Mouse (Mus musculus) CH12.LX (cell line): ENCODE results near the gene Catip. TPM values are rescaled to one million over a fixed set of nuclear protein-coding genes. Genes with fewer than 3 reads are reported as not detected.

ENCODE experiments used
- DNase-seq: peaks from one replicate; pipeline ENCODE4 v3.0.0-alpha.2; 2013; ENCODE audit errors: extremely low read depth
- H3K27ac ChIP-seq: 2 replicates; pipeline ENCODE4 v1.5.1; 2012; ENCODE audit warnings: low read depth, mild to moderate bottlenecking, control low read depth, moderate library complexity; ENCODE audit not compliant: insufficient read depth
- H3K27me3 ChIP-seq: replicated peaks from 2 replicates; pipeline ENCODE3; 2012; ENCODE audit warnings: inconsistent platforms
- H3K36me3 ChIP-seq, 2 experiments: replicated peaks in 1 of 2; 2 replicates each; pipeline versions ENCODE3 to v1.6.1; 2012; ENCODE audit warnings: inconsistent platforms in 1 of 2, low read length in 1 of 2, mild to moderate bottlenecking in 1 of 2, mixed read lengths in 1 of 2, moderate library complexity in 1 of 2; ENCODE audit not compliant: control insufficient read depth in 1 of 2, insufficient read depth in 1 of 2
- H3K4me1 ChIP-seq, 2 experiments: 2 replicates each; pipeline ENCODE4 v1.6.1; 2012; ENCODE audit warnings: inconsistent platforms in 1 of 2, moderate library complexity in 1 of 2; ENCODE audit not compliant: insufficient read depth in 2 of 2, control insufficient read depth in 1 of 2
- H3K4me2 ChIP-seq: 2 replicates; pipeline ENCODE4 v1.6.1; 2012; ENCODE audit warnings: low read depth, mild to moderate bottlenecking, control low read depth; ENCODE audit not compliant: poor library complexity, insufficient read depth, severe bottlenecking
- H3K4me3 ChIP-seq, 3 experiments: fragments of 150-350 bp in 1 of 3; sonication (generic) in 1 of 3; replicated peaks in 1 of 3; 2 replicates each; pipeline versions ENCODE3 to v1.5.1; 2011 to 2012; ENCODE audit warnings: low read depth in 2 of 3, low read length in 2 of 3, mild to moderate bottlenecking in 2 of 3, moderate library complexity in 2 of 3, control low read depth in 1 of 3, improper control_type of control experiment in 1 of 3, inconsistent platforms in 1 of 3, mixed read lengths in 1 of 3; ENCODE audit not compliant: poor library complexity in 1 of 3
- H3K79me2 ChIP-seq: replicated peaks from 2 replicates; pipeline ENCODE4 v1.6.1; 2012; ENCODE audit warnings: mild to moderate bottlenecking, moderate library complexity; ENCODE audit not compliant: control insufficient read depth, poor library complexity, insufficient read depth, severe bottlenecking; ENCODE audit errors: extremely low read depth
- H3K9ac ChIP-seq: 2 replicates; pipeline ENCODE4 v1.6.1; 2012; ENCODE audit warnings: low read depth, mild to moderate bottlenecking, control low read depth, moderate library complexity; ENCODE audit not compliant: insufficient read depth
- H3K9me3 ChIP-seq: replicated peaks from 2 replicates; pipeline ENCODE3; 2012; ENCODE audit warnings: low read length, inconsistent platforms, mixed read lengths
- BHLHE40 ChIP-seq: IDR thresholded peaks from 2 replicates; pipeline ENCODE4 v1.6.1; 2011; ENCODE audit warnings: mild to moderate bottlenecking, low read depth, low read length, improper control_type of control experiment
- CTCF ChIP-seq, 2 experiments: IDR thresholded peaks in 1 of 2; conservative IDR thresholded peaks in 1 of 2; 2 replicates each; pipeline ENCODE4 v1.5.1; 2011 to 2012; ENCODE audit warnings: low read depth in 2 of 2, low read length in 2 of 2, improper control_type of control experiment in 1 of 2, inconsistent platforms in 1 of 2, mild to moderate bottlenecking in 1 of 2, moderate library complexity in 1 of 2
- ELF1 ChIP-seq: IDR thresholded peaks from 2 replicates; pipeline ENCODE4 v1.6.1; 2014; ENCODE audit warnings: low read depth, mild to moderate bottlenecking, inconsistent platforms, low read length, improper control_type of control experiment
- EP300 ChIP-seq: IDR thresholded peaks from 2 replicates; pipeline ENCODE4 v1.6.1; 2011; ENCODE audit warnings: low read length, improper control_type of control experiment
- GABPA ChIP-seq: IDR thresholded peaks from 2 replicates; pipeline ENCODE4 v1.6.1; 2012; ENCODE audit warnings: low read depth, low read length, improper control_type of control experiment, inconsistent platforms; ENCODE audit not compliant: insufficient replicate concordance
- HCFC1 ChIP-seq: IDR thresholded peaks from 2 replicates; pipeline ENCODE4 v1.6.1; 2012; ENCODE audit warnings: low read depth, mild to moderate bottlenecking, inconsistent platforms, low read length, improper control_type of control experiment
- IRF4 ChIP-seq: IDR thresholded peaks from 2 replicates; pipeline ENCODE4 v1.6.1; 2014; ENCODE audit warnings: low read depth, mild to moderate bottlenecking, inconsistent platforms, low read length, improper control_type of control experiment
- JUN ChIP-seq: IDR thresholded peaks from 2 replicates; pipeline ENCODE4 v1.6.1; 2011; ENCODE audit warnings: low read depth, mild to moderate bottlenecking, low read length, improper control_type of control experiment, moderate library complexity; ENCODE audit not compliant: insufficient read depth
- JUND ChIP-seq: conservative IDR thresholded peaks from 2 replicates; pipeline ENCODE4 v1.6.1; 2011; ENCODE audit warnings: low read depth, low read length, improper control_type of control experiment
- KAT2A ChIP-seq: IDR thresholded peaks from 2 replicates; pipeline ENCODE4 v1.6.1; 2012; ENCODE audit warnings: low read length, improper control_type of control experiment, inconsistent platforms; ENCODE audit not compliant: insufficient replicate concordance
- MAFK ChIP-seq: IDR thresholded peaks from 2 replicates; pipeline ENCODE4 v1.6.1; 2011; ENCODE audit warnings: low read length, improper control_type of control experiment; ENCODE audit not compliant: insufficient replicate concordance
- MAX ChIP-seq: IDR thresholded peaks from 2 replicates; pipeline ENCODE4 v1.6.1; 2011; ENCODE audit warnings: low read length, improper control_type of control experiment
- MAZ ChIP-seq: IDR thresholded peaks from 2 replicates; pipeline ENCODE4 v1.6.1; 2012; ENCODE audit warnings: low read depth, mild to moderate bottlenecking, inconsistent platforms, low read length, improper control_type of control experiment, moderate library complexity
- MEF2A ChIP-seq: IDR thresholded peaks from 2 replicates; pipeline ENCODE4 v1.6.1; 2014; ENCODE audit warnings: low read depth, mild to moderate bottlenecking, inconsistent platforms, low read length, improper control_type of control experiment, borderline replicate concordance
- MXI1 ChIP-seq: IDR thresholded peaks from 2 replicates; pipeline ENCODE4 v1.6.1; 2011; ENCODE audit warnings: mild to moderate bottlenecking, low read depth, low read length, improper control_type of control experiment
- MYC ChIP-seq: IDR thresholded peaks from 2 replicates; pipeline ENCODE4 v1.6.1; 2011; ENCODE audit warnings: low read depth, mild to moderate bottlenecking, improper control_type of control experiment, low read length
- NELFE ChIP-seq: IDR thresholded peaks from 2 replicates; pipeline ENCODE4 v1.6.1; 2011; ENCODE audit warnings: low read depth, low read length, improper control_type of control experiment
- POLR2A ChIP-seq: IDR thresholded peaks from 2 replicates; pipeline ENCODE4 v1.6.1; 2011; ENCODE audit warnings: low read depth, mild to moderate bottlenecking, improper control_type of control experiment, low read length
- RAD21 ChIP-seq: IDR thresholded peaks from 2 replicates; pipeline ENCODE4 v1.6.1; 2011; ENCODE audit warnings: low read depth, mild to moderate bottlenecking, low read length, improper control_type of control experiment, moderate library complexity
- RCOR1 ChIP-seq: conservative IDR thresholded peaks from 2 replicates; pipeline ENCODE4 v1.6.1; 2012; ENCODE audit warnings: low read depth, mild to moderate bottlenecking, inconsistent platforms, low read length, improper control_type of control experiment
- SIN3A ChIP-seq: IDR thresholded peaks from 2 replicates; pipeline ENCODE4 v1.6.1; 2012; ENCODE audit warnings: low read length, improper control_type of control experiment, inconsistent platforms
- SMC3 ChIP-seq: IDR thresholded peaks from 2 replicates; pipeline ENCODE4 v1.6.1; 2011; ENCODE audit warnings: low read depth, low read length, improper control_type of control experiment
- TBP ChIP-seq: conservative IDR thresholded peaks from 2 replicates; pipeline ENCODE4 v1.6.1; 2011; ENCODE audit warnings: low read depth, low read length, improper control_type of control experiment
- USF1 ChIP-seq: IDR thresholded peaks from 2 replicates; pipeline ENCODE4 v1.6.1; 2014; ENCODE audit warnings: low read depth, mild to moderate bottlenecking, inconsistent platforms, low read length, improper control_type of control experiment
- USF2 ChIP-seq: conservative IDR thresholded peaks from 2 replicates; pipeline ENCODE4 v1.6.1; 2011; ENCODE audit warnings: low read depth, low read length, improper control_type of control experiment
- ZKSCAN1 ChIP-seq: IDR thresholded peaks from 2 replicates; pipeline ENCODE4 v1.6.1; 2012; ENCODE audit warnings: low read depth, inconsistent platforms, low read length, improper control_type of control experiment, borderline replicate concordance
- ZMIZ1 ChIP-seq: IDR thresholded peaks from 2 replicates; pipeline ENCODE4 v1.6.1; 2012; ENCODE audit warnings: low read depth, mild to moderate bottlenecking, inconsistent platforms, low read length, improper control_type of control experiment
- ZNF384 ChIP-seq: IDR thresholded peaks from 2 replicates; pipeline ENCODE4 v1.6.1; 2012; ENCODE audit warnings: low read depth, low read length, improper control_type of control experiment, inconsistent platforms
- dilution Hi-C: fragments of 300-500 bp; cut with MboI; formaldehyde crosslinking; loops from 2 replicates; pipeline ENCODE4 v1.14.3; 2020; ENCODE audit warnings: low sequenced_read_pairs; ENCODE audit not compliant: extremely low pct_unique_long_range_greater_than_20kb, extremely low pct_ligation_motif_present
- in situ Hi-C: fragments of 300-500 bp; cut with MboI; formaldehyde crosslinking; loops from 3 replicates; pipeline ENCODE4 v1.14.3; 2019; ENCODE audit warnings: low sequenced_read_pairs, low pct_ligation_motif_present, low pct_unique_long_range_greater_than_20kb, mixed read lengths
- polyA plus RNA-seq: library from polyadenylated mRNA; unstranded; fragments of >175 nt; gene quantifications from 2 replicates; pipeline ENCODE4 v1.2.1, GENCODE M21; 2012; ENCODE audit warnings: low read depth; ENCODE audit not compliant: insufficient read length
- total RNA-seq, 2 experiments: library from RNA; depleted of rRNA; stranded (reverse); fragments of 300-350 nt in 1 of 2; fragments of >200 nt in 1 of 2; gene quantifications; 2 replicates each; pipeline ENCODE4 v1.2.3; 2012 to 2014

Gene Catip
- total and polyA plus RNA-seq, 3 experiments: 0.11 to 2.6 (median 0.30) TPM

DNA sequence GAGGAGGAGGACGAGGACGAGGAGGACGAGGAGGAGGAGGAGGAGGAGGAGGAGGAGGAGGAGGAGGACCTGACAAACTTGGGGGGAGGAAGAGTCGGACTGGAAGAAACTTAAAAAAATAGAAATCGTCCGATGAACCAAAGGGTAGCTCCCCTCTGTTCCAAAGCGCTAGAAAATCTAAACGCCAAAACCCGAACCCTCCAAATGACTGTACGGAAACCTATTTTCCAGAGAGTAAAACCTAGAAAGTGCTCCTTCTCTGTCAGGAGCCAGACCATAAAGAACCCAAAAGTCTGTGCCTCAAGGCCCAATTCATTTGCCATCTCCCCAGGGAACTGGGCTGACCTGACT, 24.4 kb downstream of the Catip start:
- Histone ChIP-seq H3K4me2 (peak overlapping the region; percentile 6; the same call in 1 of the 2 replicates), H3K4me1 (peaks cover 31 to 79% of the 10 kb centered on the region in 2 experiments), H3K79me2 (no peaks in the 10 kb centered on the region), H3K9ac (peak overlapping the region; percentile 26; the same call in 1 of the 2 replicates), H3K36me3 (peaks cover 0 to 23% of the 10 kb centered on the region in 2 experiments), H3K4me3 (peak overlapping the region in 2 of 3 experiments; percentile 55 to 57), H3K27me3 (no peaks in the 10 kb centered on the region), H3K27ac (peak overlapping the region; percentile 87), H3K9me3 (no peaks in the 10 kb centered on the region)
- DNase-seq: no peak
- TF ChIP-seq MAX (0 out of 2 replicates have a peak, but pooled peaks have one; percentile 5), SMC3 (no peak), BHLHE40 (no peak), USF1 (no peak), ZNF384 (peak; percentile 71), MAZ (no peak), EP300 (peak; percentile 95), JUND (peak; percentile 62), KAT2A (no peak), ZKSCAN1 (no peak), MAFK (peak; percentile 39; the same call in 1 of the 2 replicates), USF2 (no peak), HCFC1 (no peak), POLR2A (no peak), JUN (peak; percentile 59), GABPA (no peak), MEF2A (no peak)
- dilution Hi-C loops (no loop called here), in situ Hi-C loops (no loop called here)

DNA sequence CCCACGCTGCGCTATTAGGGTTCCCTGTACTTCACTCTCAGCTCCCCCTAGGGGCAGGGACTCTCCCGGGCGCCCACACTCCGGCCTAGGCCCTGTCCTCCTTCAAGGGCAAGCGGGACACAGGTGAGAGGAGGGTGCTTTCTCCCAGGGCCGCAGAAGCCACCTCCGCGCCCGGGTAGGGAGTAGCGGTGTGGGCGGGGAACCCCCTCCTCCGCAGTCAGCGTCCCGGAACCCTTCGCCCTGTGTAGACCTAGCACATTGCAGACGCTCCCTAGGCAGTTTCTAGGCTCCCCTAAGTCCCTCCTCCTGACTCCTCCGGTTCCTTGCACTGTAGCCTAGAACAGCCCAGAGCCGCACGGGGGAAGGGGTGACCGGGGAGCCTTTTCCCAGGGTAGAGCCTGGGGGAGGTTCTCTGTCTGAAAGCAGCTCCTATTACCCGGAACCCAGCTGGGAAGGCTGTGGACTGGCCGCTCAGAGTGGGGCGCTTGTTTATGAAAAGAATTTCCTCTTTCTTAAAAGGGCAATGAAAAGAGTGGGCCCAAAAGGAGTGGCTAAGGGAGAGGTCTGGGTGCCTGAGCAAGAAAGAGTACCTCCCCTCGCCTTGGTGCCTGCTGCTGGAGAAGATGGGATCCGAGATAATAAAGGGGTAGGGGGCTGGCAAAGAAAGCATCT, 24.9 kb downstream of the Catip start:
- H3K79me2 ChIP-seq: no peaks in the 10 kb centered on the region; the same call in 1 of the 2 replicates
- TF ChIP-seq ZKSCAN1: no peak
- TF ChIP-seq HCFC1: peak; percentile 75
- TF ChIP-seq NELFE: peak; percentile 53; the same call in 1 of the 2 replicates
- TF ChIP-seq JUN: no peak
- peak; percentile 80 for TF ChIP-seq SMC3
- TF ChIP-seq CTCF (conservative IDR thresholded peaks at IDR 0.05 in 1 of 2, IDR thresholded peaks at IDR 0.05 in 1 of 2; ENCODE audit: low read depth in 2 of 2, low read length in 2 of 2): peak in 1 of 2 experiments; percentile 82; a peak in 2 of 4 replicates
- peak; percentile 22; the same call in 1 of the 2 replicates for TF ChIP-seq MAFK
- TF ChIP-seq ZNF384: no peak; the same call in 1 of the 2 replicates
- TF ChIP-seq JUND: peak; percentile 7; the same call in 1 of the 2 replicates
- TF ChIP-seq KAT2A: peak; percentile 59; the same call in 1 of the 2 replicates
- peak; percentile 89 for TF ChIP-seq MXI1
- no peak for TF ChIP-seq USF2
- peak; percentile 62; the same call in 1 of the 2 replicates for TF ChIP-seq TBP
- TF ChIP-seq EP300: peak; percentile 7; the same call in 1 of the 2 replicates
- TF ChIP-seq MAX: 0 out of 2 replicates have a peak, but pooled peaks have one; percentile 52
- TF ChIP-seq BHLHE40: peak; percentile 70
- TF ChIP-seq MEF2A: peak; percentile 75
- peak; percentile 85 for TF ChIP-seq IRF4
- peak; percentile 96 for TF ChIP-seq RCOR1
- TF ChIP-seq RAD21: peak; percentile 63
- peak; percentile 99 for TF ChIP-seq SIN3A
- 0 out of 2 replicates have a peak, but pooled peaks have one; percentile 17 for TF ChIP-seq ZMIZ1
- TF ChIP-seq ELF1: peak; percentile 82
- TF ChIP-seq MYC: 0 out of 2 replicates have a peak, but pooled peaks have one; percentile 41

More for the DNA sequence above, 24.9 kb downstream of the Catip start:
- peak; percentile 97 for DNase-seq
- peak overlapping the region; percentile 69 for H3K4me2 ChIP-seq
- peak overlapping the region; percentile 77 for H3K9ac ChIP-seq
- in situ Hi-C loops: no loop called here
- peak overlapping the region; percentile 87 for H3K27ac ChIP-seq
- H3K9me3 ChIP-seq: no peaks in the 10 kb centered on the region
- peak overlapping the region; percentile 53 to 57 (median 55) for H3K4me3 ChIP-seq
- peaks cover 31 to 74% of the 10 kb centered on the region in 2 experiments for H3K4me1 ChIP-seq
- dilution Hi-C loops: no loop called here
- peaks cover 0 to 23% of the 10 kb centered on the region in 2 experiments for H3K36me3 ChIP-seq
- no peaks in the 10 kb centered on the region for H3K27me3 ChIP-seq
